Mouse (Mus musculus) liver, embryonic 13.5 days (tissue): ENCODE measurements around the gene Vwa7. TPM values are rescaled to one million over a fixed set of nuclear protein-coding genes. Genes with fewer than 3 reads are reported as not detected.

Source experiments
- ATAC-seq: fragments of 200-750 bp; cut with Nextera tagmentation; 2 replicates; pipeline ENCODE4 v1.8.0; 2017; ENCODE audit warnings: low read depth, mild to moderate bottlenecking, moderate number of reproducible peaks, moderate library complexity
- DNase-seq: peaks from one replicate; pipeline ENCODE4 v3.0.0; 2022
- H3K27ac ChIP-seq: fragments of 300-500 bp; sonication (generic); 2 replicates; pipeline ENCODE4 v1.5.1; 2015; ENCODE audit warnings: moderate library complexity, mild to moderate bottlenecking, inconsistent platforms
- H3K27me3 ChIP-seq: fragments of 300-500 bp; sonication (generic); 2 replicates; pipeline ENCODE4 v1.6.1; 2015; ENCODE audit warnings: mild to moderate bottlenecking, inconsistent platforms
- H3K36me3 ChIP-seq: fragments of 300-500 bp; sonication (generic); 2 replicates; pipeline ENCODE4 v1.6.1; 2015; ENCODE audit warnings: mild to moderate bottlenecking, inconsistent platforms
- H3K4me1 ChIP-seq: fragments of 300-500 bp; sonication (generic); replicated peaks from 2 replicates; pipeline ENCODE4 v1.6.1; 2015; ENCODE audit warnings: inconsistent platforms
- H3K4me2 ChIP-seq: fragments of 300-500 bp; sonication (generic); 2 replicates; pipeline ENCODE4 v1.6.1; 2015; ENCODE audit warnings: inconsistent platforms, mild to moderate bottlenecking, moderate library complexity
- H3K4me3 ChIP-seq: fragments of 300-500 bp; sonication (generic); replicated peaks from 2 replicates; pipeline ENCODE4 v1.5.1; 2015; ENCODE audit warnings: mild to moderate bottlenecking, inconsistent platforms
- H3K9ac ChIP-seq: fragments of 300-500 bp; sonication (generic); 2 replicates; pipeline ENCODE4 v1.6.1; 2015; ENCODE audit warnings: mild to moderate bottlenecking, inconsistent platforms
- H3K9me3 ChIP-seq: fragments of 300-500 bp; sonication (generic); replicated peaks from 2 replicates; pipeline ENCODE4 v1.6.1; 2016; ENCODE audit warnings: inconsistent platforms
- WGBS: fragments of 180-500 bp; shearing (Covaris S2); methylation state at CpG from one replicate; pipeline ENCODE4 v1.1.7; 2015; ENCODE audit not compliant: insufficient replicate concordance; 5-methylcytosine and 5-hydroxymethylcytosine counted together
- polyA plus RNA-seq: library from polyadenylated mRNA; unstranded; fragments of >200 nt; fragmentation: Nextera tagmentation; extraction: Ambion mirVana; gene quantifications from 2 replicates; pipeline ENCODE4 v1.2.1, GENCODE M21; 2015

The Vwa7 gene
- polyA plus RNA-seq, 1 experiment from 2014 or later: 0.08 TPM

DNA sequence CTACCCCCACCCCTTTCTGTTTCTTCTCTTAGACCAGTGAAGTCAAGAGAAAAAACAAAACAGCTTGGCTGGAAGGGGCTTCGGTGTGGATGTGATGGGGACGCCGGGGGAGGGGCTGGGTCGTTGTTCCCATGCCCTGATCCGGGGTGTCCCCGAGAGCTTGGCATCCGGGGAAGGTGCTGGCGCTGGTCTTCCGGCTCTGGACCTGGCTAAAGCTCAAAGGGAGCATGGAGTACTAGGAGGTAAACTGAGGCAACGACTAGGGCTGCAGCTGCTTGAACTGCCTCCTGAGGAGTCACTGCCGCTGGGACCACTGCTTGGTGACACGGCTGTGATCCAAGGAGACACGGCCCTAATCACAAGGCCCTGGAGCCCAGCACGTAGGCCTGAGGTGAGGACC is 43.7 kb downstream of the Vwa7 start:
- H3K27ac ChIP-seq: no peak overlapping the region
- peak overlapping the region; percentile 70 for H3K9ac ChIP-seq
- H3K36me3 ChIP-seq: peaks cover 44% of the 10 kb centered on the region
- peaks cover 73% of the 10 kb centered on the region for H3K4me1 ChIP-seq
- DNase-seq (no peak), ATAC-seq (no peak)
- H3K4me2 ChIP-seq: peak overlapping the region; percentile 92
- WGBS: 40% methylated on average over 14 of the region's 14 CpGs
- H3K9me3 ChIP-seq: no peaks in the 10 kb centered on the region
- H3K4me3 ChIP-seq: peak overlapping the region; percentile 65
- peaks cover 44% of the 10 kb centered on the region for H3K27me3 ChIP-seq

DNA sequence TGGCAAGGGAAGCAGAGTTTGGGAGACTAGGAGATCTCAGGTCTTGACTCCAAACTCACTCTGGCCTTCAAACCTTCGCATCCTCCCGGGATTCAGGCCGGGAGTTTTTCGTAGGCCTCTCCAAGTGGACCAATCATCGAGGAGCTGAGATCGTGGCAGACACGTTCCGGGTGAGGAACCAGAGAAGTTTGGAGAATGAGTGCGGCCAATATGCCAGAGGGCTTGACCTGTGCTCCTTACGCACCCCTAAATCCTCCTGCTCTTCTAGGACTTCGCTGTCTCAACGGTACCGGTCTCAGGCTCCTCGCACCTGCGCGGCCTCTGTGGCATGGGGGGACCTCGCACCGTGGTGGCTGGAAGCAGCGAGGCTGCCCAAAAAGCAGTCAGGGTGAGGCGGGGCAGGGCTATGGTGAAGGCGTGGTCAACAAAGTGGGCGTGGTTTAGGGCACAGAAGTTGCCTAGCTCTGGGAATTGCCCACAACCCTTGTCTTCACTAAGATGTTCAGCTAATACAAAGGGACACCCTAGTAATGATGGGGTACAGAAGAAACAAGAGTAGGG is 44.4 kb downstream of the Vwa7 start:
- Histone ChIP-seq H3K36me3 (peaks cover 36% of the 10 kb centered on the region), H3K4me3 (peak overlapping the region; percentile 65; the same call in 1 of the 2 replicates), H3K9ac (0 out of 2 replicates have a peak overlapping the region, but pooled peaks have one; percentile 70), H3K9me3 (no peaks in the 10 kb centered on the region), H3K27me3 (peaks cover 51% of the 10 kb centered on the region), H3K4me1 (peaks cover 75% of the 10 kb centered on the region), H3K4me2 (peak overlapping the region; percentile 92), H3K27ac (no peak overlapping the region)
- DNase-seq (peak; percentile 53), ATAC-seq (no peak)
- 63% methylated on average over 22 of the region's 22 CpGs for WGBS

DNA sequence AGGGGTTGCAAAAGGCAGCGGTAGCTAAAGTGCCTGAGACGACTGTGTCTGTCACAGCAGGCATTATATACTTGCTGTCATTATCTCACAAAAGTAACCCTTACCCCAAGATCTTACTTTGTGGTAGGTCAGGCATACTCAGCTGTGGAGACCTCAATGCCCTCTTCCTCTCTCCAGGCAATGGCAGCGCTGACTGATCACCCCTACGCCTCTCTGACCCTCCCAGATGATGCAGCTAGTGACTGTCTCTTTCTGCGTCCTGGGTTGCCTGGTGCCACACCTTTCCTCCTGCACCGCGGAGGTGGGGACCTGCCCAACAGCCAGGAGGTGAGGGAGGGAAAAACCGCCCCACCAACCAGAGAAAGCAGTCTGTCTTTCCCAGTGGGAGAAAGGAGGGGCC is 44.9 kb downstream of the Vwa7 start:
- Histone ChIP-seq H3K4me3 (no peak overlapping the region), H3K9ac (no peak overlapping the region), H3K27me3 (peaks cover 56% of the 10 kb centered on the region), H3K4me2 (no peak overlapping the region), H3K36me3 (peaks cover 31% of the 10 kb centered on the region), H3K9me3 (no peaks in the 10 kb centered on the region), H3K27ac (no peak overlapping the region), H3K4me1 (peaks cover 75% of the 10 kb centered on the region)
- 64% methylated on average over 8 of the region's 8 CpGs for WGBS
- no peak for DNase-seq
- ATAC-seq: no peak

DNA sequence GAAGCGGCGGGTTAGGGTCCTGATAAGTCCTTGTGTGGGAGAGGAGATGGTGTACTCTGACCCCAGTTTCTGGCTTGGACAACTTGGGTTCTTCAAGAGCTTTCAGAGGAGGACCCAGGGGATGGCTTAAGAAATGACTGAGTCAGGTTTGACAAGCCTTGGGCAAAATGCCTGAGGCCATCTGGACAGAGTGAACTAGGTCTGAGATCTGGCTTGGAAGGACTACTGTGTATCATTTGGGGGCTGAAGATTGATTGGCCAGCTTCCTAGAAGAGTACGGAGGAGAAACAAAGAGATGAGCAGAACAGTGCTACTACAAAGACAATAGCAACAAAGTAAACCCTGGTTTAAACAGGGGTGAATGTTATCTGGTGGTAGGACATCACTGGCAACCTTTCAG is 47.1 kb downstream of the Vwa7 start:
- H3K27ac ChIP-seq: no peak overlapping the region
- no peak for ATAC-seq
- H3K4me2 ChIP-seq: no peak overlapping the region
- no peak overlapping the region for H3K4me3 ChIP-seq
- H3K9me3 ChIP-seq: no peaks in the 10 kb centered on the region
- 77% methylated on average over 3 of the region's 3 CpGs for WGBS
- peaks cover 13% of the 10 kb centered on the region for H3K36me3 ChIP-seq
- no peak overlapping the region for H3K9ac ChIP-seq
- peaks cover 64% of the 10 kb centered on the region for H3K4me1 ChIP-seq
- DNase-seq: no peak
- H3K27me3 ChIP-seq: peaks cover 77% of the 10 kb centered on the region

DNA sequence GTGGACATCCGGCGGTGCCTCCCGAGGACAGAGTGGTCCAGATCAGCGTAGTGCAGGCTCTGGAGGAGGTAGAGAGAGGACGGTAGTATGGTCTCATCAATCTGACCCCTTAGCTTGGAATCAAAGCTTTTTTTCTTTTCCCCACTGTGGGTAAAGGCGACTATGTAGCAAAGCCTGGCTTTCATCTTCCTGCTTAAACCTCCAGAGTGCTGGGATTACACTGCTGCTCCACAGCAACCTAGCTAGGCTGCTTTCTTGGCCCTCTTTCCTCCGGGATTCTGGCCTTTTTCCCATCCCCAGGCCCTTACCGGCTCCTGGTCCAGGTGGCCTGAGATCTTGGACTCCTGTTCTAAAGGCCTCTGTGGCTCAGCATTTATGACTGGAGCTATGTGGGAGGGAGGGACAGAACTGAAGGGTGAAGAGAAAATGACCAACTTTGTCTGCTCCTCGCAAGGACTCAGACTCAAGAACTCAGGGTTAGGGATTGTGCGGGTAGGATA is 48.0 kb downstream of the Vwa7 start:
- Histone ChIP-seq H3K4me3 (peak overlapping the region; percentile 49), H3K36me3 (peaks cover 11% of the 10 kb centered on the region), H3K9me3 (no peaks in the 10 kb centered on the region), H3K9ac (no peak overlapping the region), H3K4me2 (peak overlapping the region; percentile 72), H3K4me1 (peaks cover 55% of the 10 kb centered on the region), H3K27ac (no peak overlapping the region), H3K27me3 (peaks cover 87% of the 10 kb centered on the region)
- ATAC-seq (no peak), DNase-seq (no peak)
- 26% methylated on average over 10 of the region's 10 CpGs for WGBS

DNA sequence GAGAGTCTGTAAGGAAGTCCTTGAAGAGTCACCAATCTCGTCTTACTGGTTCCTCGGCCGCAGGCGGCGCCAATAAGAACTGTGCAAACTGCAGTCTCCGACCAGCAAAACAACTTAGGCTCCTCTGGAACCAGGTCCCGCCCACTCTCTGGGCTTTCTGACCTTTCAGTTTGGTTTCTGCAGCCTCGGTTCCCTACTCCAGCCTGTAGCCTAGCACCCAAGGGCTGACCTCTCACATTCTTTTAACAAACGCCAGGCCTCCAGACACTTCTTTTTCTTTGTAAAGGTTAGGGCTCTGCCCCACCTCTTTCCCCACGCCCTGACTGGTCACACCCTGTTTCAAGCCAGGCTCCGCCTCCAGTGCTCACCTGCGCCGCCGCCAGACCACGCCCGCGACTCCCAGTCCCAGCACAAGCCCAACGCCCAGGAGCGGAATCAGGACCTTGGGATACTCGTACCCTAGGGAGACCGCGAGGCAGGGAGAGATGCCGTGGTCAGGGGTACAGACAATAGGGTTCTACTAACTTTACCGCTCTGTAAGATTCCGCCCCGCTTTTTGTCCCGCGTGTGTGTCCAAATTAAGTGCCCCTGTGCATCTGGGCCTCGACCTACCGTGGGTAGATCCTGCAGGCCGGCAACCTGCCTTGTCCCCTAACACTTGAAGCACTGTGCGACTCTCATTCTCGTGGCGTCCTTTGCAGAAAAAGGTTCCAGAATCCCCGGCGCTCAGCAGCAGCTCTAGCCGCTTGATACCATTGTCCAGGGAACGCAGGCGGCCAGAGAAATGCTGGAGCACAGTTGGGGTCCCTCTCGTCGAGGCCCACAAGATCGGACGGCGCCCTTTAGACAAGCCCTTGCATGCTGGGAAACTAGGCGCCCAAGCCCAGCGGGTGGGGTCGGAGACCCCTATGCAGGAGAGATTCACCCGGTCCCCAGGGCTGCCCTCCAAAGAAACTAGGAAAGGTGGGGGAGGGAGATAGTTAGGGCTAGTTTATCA is 48.9 kb downstream of the Vwa7 start, which contains the start of gene Ly6g6c:
Gene Ly6g6c, plus strand, starts transcription at position 438 of the 997 bp plus-strand sequence.
- Histone ChIP-seq H3K27ac (peak within 1 kb of the TSS; percentile 29; the same call in 1 of the 2 replicates), H3K27me3 (peaks cover 88% of the 10 kb centered on the region), H3K9ac (peak within 1 kb of the TSS; percentile 49), H3K4me1 (peaks cover 47% of the 10 kb centered on the region), H3K4me2 (peak within 1 kb of the TSS; percentile 72), H3K36me3 (peaks cover 11% of the 10 kb centered on the region), H3K4me3 (peak within 1 kb of the TSS; percentile 49), H3K9me3 (no peaks in the 10 kb centered on the region)
- ATAC-seq (peak; percentile 51), DNase-seq (peak; percentile 32)
- 3% methylated on average over 48 of the region's 48 CpGs for WGBS

DNA sequence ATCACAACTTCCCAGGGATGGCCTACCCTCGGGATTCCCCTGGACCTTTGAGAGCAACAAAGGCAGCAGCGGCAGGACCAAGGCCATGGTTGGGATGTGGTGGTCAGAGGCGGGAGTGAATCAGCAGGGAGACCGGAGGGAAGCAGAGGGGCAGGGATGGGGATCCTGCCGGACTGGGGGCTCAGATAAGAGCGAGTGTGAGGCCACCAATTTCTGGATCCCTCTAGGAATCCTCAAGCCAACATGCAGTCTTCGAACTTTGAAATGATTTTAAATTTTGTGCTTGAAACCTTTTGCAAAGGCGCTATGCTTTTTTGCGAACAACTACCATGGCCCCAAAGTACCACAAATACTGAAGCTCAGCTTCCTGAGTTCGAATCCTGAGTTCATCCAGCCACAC is 49.7 kb downstream of the Vwa7 start, which contains the start of gene Mpig6b:
Gene Mpig6b, minus strand, starts transcription at position 101 of the 400 bp plus-strand sequence.
- Histone ChIP-seq H3K4me3 (peak within 1 kb of the TSS; percentile 49), H3K27ac (peak within 1 kb of the TSS; percentile 29; the same call in 1 of the 2 replicates), H3K9ac (peak within 1 kb of the TSS; percentile 49), H3K4me2 (peak within 1 kb of the TSS; percentile 72), H3K27me3 (peaks cover 83% of the 10 kb centered on the region), H3K4me1 (peaks cover 44% of the 10 kb centered on the region), H3K9me3 (no peaks in the 10 kb centered on the region), H3K36me3 (peaks cover 5% of the 10 kb centered on the region)
- DNase-seq (no peak), ATAC-seq (no peak)
- 36% methylated on average over 10 of the region's 10 CpGs for WGBS

DNA sequence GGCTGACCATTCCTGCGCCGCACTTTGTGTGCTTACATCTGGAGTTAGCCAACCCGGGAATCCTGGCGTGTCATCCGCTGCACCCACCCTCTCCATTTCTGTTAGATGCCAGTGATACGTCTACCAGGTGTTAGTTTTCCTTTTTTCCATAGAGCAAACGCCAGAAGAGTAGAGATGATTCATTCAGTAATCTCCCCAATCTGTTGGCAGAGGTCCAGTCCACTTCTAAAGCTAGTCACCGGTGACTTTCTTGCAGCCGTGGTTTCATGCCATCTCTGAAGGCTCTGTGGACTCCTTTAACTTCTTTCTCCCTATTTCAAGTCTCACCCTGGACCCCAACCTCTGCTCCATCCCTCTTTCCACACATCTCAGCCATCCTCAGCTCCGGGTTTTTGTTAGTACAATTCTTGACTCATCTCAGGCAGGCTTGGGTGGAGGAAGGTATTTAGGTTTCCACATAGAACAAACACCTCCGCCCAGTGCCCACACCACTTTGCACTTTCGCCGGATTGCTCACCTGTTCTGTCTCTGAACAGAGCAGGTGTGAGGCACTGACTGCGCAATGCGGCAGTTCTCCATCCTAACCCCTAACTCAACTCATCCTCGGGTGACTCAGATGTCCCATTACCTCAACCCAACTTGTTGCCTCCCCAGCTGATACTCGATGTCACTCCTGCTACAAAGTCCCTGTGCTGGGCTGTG is 52.0 kb downstream of the Vwa7 start:
- H3K9ac ChIP-seq: no peak overlapping the region
- no peak overlapping the region for H3K4me2 ChIP-seq
- H3K4me1 ChIP-seq: peaks cover 37% of the 10 kb centered on the region
- no peak overlapping the region for H3K27ac ChIP-seq
- peaks cover 76% of the 10 kb centered on the region for H3K27me3 ChIP-seq
- no peak overlapping the region for H3K4me3 ChIP-seq
- H3K9me3 ChIP-seq: no peaks in the 10 kb centered on the region
- ATAC-seq (no peak), DNase-seq (no peak)
- 69% methylated on average over 17 of the region's 17 CpGs for WGBS
- no peaks in the 10 kb centered on the region for H3K36me3 ChIP-seq

DNA sequence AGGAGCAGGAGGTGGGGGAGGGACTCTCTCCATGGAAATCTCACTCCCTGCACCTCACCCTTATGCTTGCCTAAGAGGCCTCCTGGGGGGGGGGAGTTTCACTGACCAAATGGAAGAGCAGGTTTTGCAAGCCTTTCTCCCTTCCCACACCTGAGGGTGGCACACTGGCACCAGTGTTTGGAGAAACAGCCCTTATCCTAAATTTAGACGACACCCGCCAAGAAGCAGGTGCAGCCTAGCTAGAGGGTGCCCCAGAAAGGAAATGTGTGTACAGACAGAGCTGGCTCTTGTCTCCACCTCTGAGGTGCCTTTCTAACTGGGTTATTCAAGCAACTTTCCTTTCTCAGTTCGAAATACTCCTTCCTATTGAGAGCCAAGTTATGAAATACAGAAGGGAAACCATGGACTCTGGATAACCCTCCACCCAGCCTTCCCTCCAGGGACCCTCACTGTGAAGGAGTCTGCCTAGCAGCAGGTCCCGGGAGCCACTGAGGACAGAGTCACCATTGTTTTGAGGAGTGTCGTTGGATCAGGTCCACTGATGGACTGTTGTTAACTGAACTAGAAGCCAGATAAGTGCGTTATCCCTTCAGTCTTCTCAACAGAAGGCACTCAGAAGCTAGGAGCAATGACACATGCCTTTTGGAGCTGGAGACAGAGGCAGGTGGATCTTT is 54.3 kb downstream of the Vwa7 start:
- Histone ChIP-seq H3K9me3 (no peaks in the 10 kb centered on the region), H3K27ac (no peak overlapping the region), H3K9ac (no peak overlapping the region), H3K4me3 (no peak overlapping the region), H3K27me3 (peaks cover 62% of the 10 kb centered on the region), H3K36me3 (no peaks in the 10 kb centered on the region), H3K4me2 (no peak overlapping the region), H3K4me1 (peaks cover 28% of the 10 kb centered on the region)
- DNase-seq: no peak
- 38% methylated on average over 6 of the region's 6 CpGs for WGBS
- no peak for ATAC-seq

DNA sequence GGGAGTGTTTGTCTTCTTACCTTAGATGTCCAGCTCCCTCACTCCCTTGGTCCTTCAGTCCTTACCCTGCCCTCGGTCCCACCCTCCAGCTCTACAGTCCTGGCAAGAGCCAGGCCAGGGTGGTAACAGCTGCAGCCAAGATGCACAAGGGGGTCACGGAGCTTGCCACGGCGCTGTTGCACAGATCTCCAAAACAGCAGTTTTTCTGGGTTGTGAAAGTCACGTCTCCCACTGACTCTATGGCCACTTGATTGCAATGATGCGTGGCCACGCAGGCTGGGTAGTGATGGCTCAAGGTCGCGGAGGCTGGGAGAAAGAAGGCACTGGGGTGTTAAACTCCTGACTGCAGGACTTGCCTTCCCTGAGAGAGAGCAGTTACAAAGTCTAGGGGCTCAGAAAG is 55.1 kb downstream of the Vwa7 start:
- Histone ChIP-seq H3K4me3 (no peak overlapping the region), H3K4me2 (no peak overlapping the region), H3K4me1 (peaks cover 23% of the 10 kb centered on the region), H3K36me3 (no peaks in the 10 kb centered on the region), H3K27me3 (peaks cover 54% of the 10 kb centered on the region), H3K9me3 (no peaks in the 10 kb centered on the region), H3K27ac (no peak overlapping the region), H3K9ac (no peak overlapping the region)
- DNase-seq (no peak), ATAC-seq (no peak)
- 71% methylated on average over 9 of the region's 9 CpGs for WGBS
